Mouse (Mus musculus) large intestine, adult 2 months (tissue): ENCODE measurements around the gene Gusb. TPM values are rescaled to one million over a fixed set of nuclear protein-coding genes. Genes with fewer than 3 reads are reported as not detected.
"Not testable (repeated sequence)": the region's sequence is repeated elsewhere in the genome, so short reads cannot be mapped to it uniquely, and the experiment has no call there.

ENCODE experiments used
- DNase-seq: peaks from one replicate; pipeline ENCODE4 v3.0.0-alpha.2; 2012; ENCODE audit warnings: low read depth, low spot score
- WGBS: fragments of 180-500 bp; shearing (Covaris S2); methylation state at CpG from one replicate; pipeline ENCODE4 v1.1.7; 2018; 5-methylcytosine and 5-hydroxymethylcytosine counted together
- polyA plus RNA-seq: library from polyadenylated mRNA; depleted of rRNA; stranded (reverse); fragments of >200 nt; gene quantifications from 2 replicates; pipeline ENCODE4 v1.2.3, GENCODE M21; 2012

Gene Gusb
- polyA plus RNA-seq, 1 experiment = 25.9 TPM

DNA sequence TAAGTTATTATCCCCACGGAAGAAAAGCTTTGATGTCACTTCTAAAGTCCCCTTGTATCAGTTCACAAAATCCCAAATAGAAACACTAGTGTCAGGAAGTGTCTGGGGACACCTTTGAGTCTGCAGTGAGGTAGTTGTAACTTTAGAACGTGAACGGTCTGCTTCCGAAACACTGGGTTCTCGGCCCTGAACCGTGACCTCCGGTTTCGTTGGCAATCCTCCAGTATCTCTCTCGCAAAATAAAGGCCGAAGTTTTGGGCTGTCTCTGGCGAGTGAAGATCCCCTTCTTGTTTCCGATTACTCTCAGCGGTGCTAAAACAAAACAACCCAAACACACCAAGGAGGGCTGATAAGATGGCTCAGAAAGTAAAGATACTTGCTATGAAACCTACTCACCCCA lies 13.5 kb downstream of the Gusb start:
- 75% methylated on average over 13 of the region's 13 CpGs for WGBS
- DNase-seq = no peak

DNA sequence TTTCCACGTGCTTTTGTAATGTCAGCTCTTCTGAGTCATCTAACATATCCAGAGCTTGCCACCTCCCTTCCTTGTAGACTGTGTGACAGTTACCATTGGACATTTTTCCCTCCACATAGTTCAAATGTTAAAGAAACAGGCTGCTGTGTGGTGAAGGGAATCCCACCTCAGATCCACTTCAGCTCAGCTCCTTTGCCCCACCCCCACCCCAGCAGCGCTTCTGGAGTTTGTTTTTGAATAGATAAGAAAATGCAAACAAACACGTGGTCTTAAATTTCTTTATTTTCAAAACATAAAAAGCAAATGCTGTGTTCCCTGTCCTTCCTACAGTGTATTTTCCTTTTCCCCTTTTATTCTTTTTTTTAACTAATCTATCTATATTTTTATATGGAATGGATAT lies 22.6 kb downstream of the Gusb start:
- WGBS = 67% methylated on average over 3 of the region's 3 CpGs
- DNase-seq = no peak

DNA sequence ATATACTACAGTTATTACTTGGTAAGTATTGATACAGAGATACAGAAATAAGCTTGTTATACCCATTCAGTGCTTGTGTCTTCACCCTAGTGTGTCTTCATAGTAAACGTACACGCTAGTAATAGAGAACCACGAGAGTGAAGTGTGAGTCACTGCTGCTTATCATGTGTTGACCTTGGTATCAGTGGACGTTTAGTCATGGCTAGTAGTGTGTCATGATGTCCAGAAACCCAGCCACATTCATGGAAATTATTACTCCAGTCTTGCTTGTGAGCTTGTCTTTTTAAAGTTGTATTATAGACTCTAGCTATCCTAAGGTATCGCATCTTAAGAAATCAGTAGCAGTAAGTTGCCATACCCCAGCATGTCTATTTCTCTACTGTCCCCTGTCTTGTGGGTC lies 24.2 kb downstream of the Gusb start:
- no peak for DNase-seq
- WGBS = 63% methylated on average over 5 of the region's 5 CpGs

DNA sequence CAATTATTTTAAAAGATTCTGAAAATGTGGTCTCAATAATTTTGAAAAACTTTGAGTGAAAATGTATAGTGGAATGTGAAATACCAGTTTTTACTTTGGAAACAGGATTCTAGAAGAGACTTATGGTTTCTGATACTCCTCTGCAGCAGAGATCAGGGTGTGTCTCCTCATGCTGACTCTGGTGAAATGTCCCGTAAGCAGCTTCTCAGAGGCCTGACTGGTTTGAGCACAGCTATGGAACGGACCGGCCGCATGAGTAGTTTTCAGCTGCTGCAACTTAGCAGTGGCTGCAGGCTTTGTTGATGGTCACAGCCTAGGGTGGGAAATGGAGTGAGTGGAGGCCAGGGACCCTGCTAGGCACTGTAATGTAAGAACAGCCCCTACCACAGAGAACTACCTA lies 25.1 kb downstream of the Gusb start:
- no peak for DNase-seq
- WGBS = 87% methylated on average over 4 of the region's 4 CpGs

DNA sequence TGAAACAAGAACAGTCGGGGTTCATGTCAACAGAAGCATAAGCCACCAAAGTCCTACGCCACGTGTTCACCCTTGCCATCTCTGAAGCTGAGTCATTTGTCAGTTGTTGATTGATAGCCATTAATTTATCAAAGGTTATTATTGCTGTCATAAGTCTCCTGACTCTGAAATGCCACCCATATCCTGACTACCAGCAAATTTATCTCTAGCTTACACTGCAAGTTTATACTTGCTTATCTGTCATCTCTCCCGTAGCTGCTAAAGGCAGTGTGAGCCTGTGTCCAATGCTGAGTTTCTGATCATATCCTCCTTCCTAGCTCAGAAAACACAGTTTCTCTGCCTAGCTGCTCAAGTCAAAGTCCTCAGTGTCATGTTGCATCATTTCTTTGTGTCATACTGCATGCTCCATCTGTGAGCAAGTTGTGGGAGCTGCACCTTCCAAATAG lies 28.0 kb downstream of the Gusb start:
- DNase-seq = no peak
- 93% methylated on average over 4 of the region's 4 CpGs for WGBS

DNA sequence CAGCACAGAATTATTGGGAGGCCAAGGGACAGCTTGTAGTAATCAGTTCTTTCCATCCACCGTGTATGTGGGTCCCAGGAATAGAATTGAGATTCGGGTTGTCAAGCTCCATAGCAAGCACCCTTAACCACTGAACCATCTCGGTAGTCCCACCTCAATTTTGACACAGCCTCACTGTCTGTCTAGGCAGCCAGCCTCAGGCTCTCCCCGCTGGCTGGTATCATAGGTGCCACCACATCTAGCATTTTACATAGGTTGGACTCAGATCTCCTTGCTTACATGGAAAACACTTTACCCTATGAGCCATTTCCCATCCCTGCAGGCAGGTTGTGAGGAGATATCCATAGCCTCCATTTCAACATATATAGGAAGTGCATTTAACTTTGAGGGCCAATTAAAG lies 28.5 kb downstream of the Gusb start:
- 76% methylated on average over 4 of the region's 4 CpGs for WGBS
- DNase-seq = no peak

DNA sequence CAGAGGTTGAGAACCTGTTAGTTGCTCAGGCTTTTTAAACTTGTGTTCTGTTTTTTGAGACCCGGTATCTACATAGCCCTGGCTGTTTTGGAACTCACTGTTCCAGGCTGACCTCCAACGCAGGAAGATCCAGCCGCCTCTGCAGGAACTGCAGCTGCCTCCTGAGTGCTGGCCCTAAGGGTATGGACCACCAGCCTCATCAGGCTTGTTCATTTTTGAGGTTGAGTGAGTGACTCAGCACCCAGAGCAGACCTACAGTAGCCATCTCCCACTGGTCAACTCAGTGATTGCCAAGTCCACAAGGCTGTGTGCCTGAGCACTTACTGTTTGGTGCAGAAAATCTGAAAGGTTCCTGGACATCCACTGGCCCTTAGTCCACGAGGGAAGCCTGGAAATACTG lies 31.4 kb downstream of the Gusb start:
- no peak for DNase-seq
- 74% methylated on average over 4 of the region's 4 CpGs for WGBS

DNA sequence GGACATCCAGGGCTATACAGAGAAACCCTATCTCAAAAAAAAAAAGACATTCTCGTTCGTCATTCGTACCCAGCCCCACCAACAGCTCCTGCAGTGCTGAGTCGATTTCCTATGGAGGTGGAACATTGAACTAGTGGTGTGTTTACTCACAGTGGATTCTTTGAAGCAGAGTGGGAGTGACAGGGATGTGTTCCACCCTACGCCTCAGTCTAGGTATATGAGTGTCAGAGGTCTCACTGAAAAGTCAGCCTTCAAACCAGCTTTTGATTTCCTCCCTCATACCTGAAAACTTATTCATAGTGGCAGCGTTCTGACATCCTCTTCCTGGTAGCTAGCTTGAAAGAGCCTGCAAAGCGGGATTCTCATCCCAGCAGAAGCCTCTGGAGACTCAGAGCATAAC lies 34.4 kb downstream of the Gusb start:
- 65% methylated on average over 7 of the region's 7 CpGs for WGBS
- no peak for DNase-seq

DNA sequence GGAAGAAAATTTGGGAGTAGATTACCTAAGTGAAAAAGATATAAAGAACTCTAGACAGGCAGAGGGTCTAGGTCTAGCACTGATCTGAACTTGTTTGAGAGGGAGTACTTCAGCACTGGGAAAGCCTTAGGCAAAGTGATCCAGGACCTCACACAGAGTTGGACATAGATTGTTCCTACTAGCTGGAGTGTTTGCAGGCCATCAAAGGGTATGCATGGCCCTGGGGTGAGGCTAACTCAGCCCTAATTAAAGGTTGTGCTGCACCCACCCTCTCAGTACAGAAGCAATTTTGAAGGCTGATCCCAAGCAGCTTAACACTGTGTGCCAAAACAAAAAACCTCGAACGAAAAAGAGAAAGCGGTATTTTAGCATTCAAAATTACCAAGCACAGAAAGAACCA lies 36.4 kb downstream of the Gusb start:
- DNase-seq = no peak
- WGBS = 84% methylated on average over 3 of the region's 3 CpGs

DNA sequence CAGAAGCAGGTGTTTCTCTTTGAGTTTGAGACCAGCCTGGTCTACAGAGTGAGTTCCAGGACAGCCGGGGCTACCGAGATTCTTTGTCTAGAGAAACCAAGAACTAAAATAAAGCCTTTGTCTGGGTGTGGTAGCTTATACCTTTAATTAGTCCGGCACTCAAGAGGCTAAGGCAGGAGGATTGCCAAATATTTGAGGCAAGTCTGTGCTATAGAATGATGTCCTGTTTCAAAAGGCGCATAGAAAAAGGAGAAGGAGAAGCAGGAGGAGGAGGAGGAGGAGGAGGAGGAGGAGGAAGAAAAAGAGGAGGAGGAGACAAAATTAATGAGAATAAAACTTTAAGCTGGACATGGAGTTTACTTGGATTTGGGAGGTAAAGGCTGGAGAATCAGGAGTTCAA lies 39.6 kb downstream of the Gusb start:
- WGBS = 54% methylated on average over 4 of the region's 4 CpGs
- no peak for DNase-seq

DNA sequence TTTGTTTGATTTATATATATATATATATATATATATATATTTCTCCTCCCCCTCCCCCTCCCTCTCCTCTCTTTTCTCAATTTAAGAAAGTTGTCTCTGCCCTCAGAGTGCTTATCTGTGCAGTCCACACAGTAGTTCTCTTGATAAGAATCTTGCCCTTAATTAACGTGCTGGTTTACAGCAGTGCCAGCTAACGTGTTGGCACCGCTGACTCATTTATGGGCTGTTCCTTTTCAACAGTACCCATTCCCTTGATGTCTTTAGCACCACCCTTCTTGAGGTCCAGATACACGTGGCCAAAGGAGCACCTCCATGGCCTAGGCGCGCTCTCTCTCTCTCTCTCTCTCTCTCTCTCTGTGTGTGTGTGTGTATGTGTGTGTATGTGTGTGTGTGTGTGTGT lies 47.1 kb downstream of the Gusb start:
- WGBS = 24% methylated on average over 6 of the region's 6 CpGs
- peak; percentile 43 for DNase-seq

DNA sequence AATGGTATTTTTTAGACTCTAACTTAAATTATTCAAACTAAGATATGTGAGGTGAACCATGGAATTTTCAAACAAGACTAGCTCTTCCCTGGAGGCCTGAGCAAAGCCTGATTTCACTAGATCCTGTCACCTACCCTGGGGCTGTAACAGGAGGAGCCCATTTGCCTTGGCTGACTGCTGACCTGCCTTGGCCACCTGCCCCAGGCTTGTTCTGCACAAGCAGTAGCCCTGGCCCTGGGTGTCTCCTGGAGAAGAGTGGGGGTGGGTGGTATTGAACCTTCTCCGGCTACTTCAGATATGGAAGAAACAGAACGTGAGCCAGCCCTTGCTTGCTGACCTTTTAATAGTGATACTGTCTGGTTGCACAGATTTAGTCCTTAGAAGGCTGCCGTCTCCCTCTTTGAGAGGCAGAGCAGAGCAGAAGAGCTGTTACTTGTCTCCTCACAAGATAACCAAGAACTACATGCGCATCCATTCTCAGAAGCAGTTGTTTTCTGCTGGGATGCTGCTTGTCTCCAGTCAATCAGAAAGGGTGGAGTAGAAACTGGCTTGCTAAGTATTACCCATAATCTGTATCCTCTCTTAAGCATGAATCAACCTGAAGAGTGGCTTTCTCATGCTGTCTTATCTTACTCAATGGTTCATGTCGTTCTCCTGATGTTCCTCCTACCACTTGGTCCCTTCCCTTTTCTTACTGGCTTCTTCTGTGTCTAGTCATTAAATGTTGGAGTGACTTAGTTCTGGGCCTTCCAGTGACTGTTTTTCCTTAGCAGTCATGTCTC lies 48.2 kb downstream of the Gusb start:
- DNase-seq = no peak
- WGBS = 80% methylated on average over 5 of the region's 5 CpGs

DNA sequence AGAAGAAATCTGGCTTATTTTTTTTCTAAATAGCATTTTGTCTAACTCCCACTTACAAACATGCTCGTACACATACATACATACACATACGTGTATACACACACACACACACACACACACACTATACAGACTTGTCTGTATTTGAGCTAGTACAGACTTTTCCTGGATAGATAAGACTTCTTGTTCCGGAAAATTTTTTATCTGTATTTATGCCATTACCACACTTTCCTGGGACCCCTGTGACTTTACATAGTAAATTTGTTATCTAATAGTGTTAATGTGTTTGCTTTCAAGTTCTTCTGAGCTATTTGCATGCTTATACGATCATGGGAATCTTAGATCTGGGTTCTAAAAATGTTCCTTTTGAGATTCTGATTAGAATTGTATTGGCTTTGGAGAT lies 50.7 kb downstream of the Gusb start:
- no peak for DNase-seq
- 96% methylated on average over 4 of the region's 4 CpGs for WGBS

DNA sequence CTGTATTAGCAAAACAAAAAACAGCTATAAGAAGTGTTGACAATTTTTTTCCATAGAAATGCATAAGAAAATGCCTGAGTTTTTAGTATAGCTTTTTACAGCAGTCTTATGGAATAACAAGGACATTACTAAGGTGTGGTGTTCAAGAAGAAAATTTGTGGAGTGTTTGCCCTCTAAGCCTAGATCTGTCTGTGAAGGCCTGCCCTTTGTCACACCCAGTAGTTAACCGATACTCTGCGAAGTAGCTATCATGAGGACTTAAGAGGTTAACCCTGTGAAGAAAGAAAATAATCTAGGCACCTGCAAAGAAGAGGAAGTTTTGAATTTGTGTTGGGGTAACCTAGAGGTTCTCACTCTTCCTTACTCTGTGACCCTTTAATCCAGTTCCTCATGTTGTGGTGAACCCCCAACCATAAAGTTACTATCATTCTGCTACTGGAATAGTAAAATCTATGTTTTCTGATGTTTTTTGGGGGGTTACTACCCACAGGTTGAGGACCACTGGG lies 55.3 kb downstream of the Gusb start:
- 39% methylated on average over 2 of the region's 2 CpGs for WGBS
- no peak for DNase-seq

DNA sequence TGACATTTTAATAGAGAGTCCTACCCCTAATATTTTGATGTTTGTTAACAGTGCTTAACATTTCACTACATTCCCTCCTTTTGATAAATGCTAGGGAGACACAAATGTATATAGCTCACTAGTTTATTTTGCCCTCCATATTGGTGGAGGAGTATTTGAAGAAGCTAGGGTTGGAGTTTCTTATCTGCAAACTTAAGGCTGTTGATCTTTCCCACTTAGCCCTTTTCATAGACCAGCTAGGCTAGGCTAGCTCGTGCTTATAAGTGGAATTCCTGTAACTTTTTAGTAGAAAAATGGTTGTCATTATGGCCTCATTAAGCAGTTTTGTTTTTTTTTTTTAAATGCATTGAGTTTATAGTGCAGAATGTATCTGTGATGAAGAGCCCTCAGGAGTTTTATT lies 59.4 kb downstream of the Gusb start:
- 77% methylated on average over 1 of the region's 1 CpGs for WGBS
- no peak for DNase-seq

DNA sequence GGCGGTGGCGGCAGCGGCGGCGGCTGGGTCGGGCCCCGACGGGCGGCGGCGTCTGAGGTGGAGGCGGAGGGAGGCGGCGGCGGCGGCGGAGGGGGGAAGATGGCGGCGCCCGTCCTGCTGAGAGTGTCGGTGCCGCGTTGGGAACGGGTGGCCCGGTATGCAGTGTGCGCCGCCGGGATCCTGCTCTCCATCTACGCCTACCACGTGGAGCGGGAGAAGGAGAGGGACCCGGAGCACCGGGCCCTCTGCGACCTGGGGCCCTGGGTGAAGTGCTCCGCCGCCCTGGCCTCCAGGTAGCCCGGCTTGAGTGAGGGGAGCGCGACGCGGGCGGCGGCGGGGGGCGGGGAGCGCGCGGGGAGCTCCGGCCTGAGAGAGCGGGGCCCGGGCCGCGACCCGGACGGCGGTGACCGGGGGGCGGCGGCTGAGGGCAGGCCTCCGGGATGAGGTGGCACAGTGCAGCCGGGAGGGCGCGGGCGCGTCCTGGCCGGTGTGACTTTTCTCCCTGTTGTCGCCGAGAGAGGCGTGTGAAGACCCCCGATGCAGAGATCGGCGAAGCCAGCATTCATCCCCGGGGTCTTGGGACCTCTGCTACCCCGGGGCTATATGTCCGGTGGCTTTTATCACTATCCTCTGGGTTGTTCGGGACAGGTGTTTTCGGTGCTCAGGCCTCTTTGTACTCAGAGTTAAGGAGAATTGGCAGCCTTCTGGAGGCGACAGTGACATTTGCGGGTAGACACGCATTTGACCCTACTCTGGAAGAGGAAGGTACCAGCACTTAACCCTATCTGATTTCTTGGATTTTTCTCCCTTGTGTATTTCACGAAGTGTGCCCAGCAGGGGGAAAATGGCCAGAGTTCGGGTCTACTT lies 60.5 kb downstream of the Gusb start:
- 1% methylated on average over 49 of the region's 82 CpGs for WGBS
- DNase-seq = not testable (repeated sequence)

DNA sequence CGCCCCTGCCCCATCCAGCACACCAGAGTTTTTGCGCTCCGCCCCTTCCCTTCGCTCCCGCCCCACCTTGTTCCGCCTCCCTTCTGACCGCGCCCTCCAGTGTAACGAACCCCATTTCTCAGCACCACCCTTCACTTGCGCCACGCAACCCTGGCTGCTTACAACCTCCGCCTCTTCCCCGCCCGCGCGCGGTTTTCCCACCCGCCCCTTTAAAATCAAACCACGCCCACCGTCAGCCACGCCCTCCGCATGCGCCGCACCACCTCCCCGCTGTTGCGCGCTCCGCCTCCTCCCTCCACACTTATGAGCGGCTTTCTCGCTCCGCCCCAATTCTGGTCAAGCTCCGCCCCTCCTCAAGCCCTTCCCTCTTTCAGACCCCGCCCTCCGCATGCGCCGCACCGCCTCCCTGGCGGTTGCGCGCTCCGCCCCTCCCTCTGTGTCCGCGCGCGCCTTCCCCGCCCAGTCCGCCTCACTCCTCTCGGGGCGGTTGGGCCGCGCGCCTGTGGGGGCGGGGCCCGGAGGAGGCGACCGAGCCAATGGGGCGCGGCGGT lies 61.3 kb downstream of the Gusb start, which contains the start of gene Vkorc1l1:
Gene Vkorc1l1 (plus strand): TSS at position 476 of the 551 bp plus-strand sequence.
- DNase-seq = peak; percentile 89
- WGBS = 1% methylated on average over 59 of the region's 59 CpGs

DNA sequence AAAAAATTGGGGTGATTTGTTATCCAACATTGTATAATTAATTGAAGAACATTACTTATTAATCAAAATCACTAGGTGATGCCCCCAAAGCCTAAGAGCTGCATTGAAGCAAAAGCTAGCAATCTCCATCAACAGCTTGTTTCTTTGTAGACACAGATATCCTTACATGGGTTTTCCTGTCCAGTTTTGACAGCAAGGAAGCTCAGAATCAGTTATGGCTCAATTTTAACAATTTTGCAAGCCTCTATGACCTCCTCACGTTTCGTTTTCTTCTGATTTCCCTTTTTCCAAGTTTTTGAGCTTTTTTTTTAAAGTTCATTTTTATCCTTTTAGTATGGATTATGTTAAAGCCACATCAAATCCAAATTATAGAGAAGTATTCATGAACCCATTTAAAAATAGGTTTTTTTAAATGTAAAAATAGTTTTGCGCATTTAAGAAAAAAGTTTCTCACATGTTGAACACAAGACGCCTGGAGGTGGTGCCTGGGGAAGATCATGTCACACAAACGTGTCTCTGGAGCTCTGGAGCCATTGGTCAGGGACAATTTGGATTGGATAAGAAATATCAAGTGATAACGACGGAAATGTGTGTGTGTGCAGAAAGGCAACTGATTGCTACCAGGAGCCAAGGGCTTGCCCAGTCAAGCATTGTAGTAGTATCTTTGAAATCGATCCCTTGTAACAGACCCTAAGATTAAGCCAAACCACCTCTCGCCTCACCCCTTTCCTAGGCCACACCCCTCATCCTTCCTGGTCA lies 61.9 kb downstream of the Gusb start:
- WGBS = 2% methylated on average over 9 of the region's 9 CpGs

DNA sequence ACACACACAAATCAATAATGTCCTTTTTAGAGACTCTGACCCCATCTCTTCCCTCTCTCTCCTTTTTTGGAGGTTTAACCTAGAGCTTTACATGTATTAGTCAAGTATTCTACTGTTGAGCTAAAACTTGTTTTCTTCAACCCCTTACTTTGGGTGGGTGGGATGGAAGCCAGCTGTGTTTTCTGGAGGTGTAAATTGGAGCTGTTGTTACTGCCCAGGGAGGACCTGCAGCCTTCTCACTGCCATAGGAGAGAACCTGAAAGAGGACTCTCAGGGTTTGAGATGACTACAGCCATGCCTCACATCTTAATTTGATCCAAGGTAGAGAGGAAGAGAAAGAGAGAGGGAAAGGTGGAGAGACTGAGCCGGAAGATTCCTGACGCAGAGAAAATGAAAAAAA lies 62.6 kb downstream of the Gusb start:
- 34% methylated on average over 2 of the region's 2 CpGs for WGBS
- DNase-seq = no peak

More for the DNA sequence above, 61.9 kb downstream of the Gusb start:
- no peak for DNase-seq
